Mouse (Mus musculus): ENCODE measurements at regions not wholly inside any gene's neighbourhood (a gene's known extent, or its start where the extent isn't known, plus 50 kb on each side); places are given as distances from the start of the nearest gene placed in this dataset.
A peak's percentile ranks its signal among the peaks of the same experiment; 100 is the strongest.

GRCm38 (mm10) chr3:38820787-38821186 is 66.0 kb upstream of the Fat4 start:
- peak; percentile 32 for DNase-seq (ENCODE audit: low spot score)
- Histone ChIP-seq H3K4me3 (ENCODE audit: low read depth, low read length) (no peak overlapping the region), H3K4me1 (replicated peaks; ENCODE audit: control insufficient read depth, insufficient read depth, low read length) (no peaks in the 10 kb centered on the region), H3K9ac (ENCODE audit: low read depth, low read length) (no peak overlapping the region), H3K27me3 (ENCODE audit: control insufficient read depth, insufficient read depth, low read length) (no peaks in the 10 kb centered on the region), H3K27ac (ENCODE audit: low read depth, low read length) (no peak overlapping the region), H3K36me3 (ENCODE audit: control insufficient read depth, insufficient read depth, low read length) (no peaks in the 10 kb centered on the region), H3K9me3 (ENCODE audit: control insufficient read depth, low read length) (no peaks in the 10 kb centered on the region), H3K4me2 (replicated peaks; ENCODE audit: low read depth, low read length) (no peak overlapping the region)
- peak; percentile 47; the same call in 1 of the 2 replicates for ATAC-seq (ENCODE audit: low FRiP score)
- 41% methylated on average over 9 of the region's 9 CpGs for WGBS

GRCm38 (mm10) chr3:38820315-38820714 is 66.4 kb upstream of the Fat4 start:
- WGBS: 88% methylated on average over 7 of the region's 7 CpGs
- Histone ChIP-seq H3K4me3 (ENCODE audit: low read depth, low read length) (no peak overlapping the region), H3K36me3 (ENCODE audit: control insufficient read depth, insufficient read depth, low read length) (no peaks in the 10 kb centered on the region), H3K9me3 (ENCODE audit: control insufficient read depth, low read length) (no peaks in the 10 kb centered on the region), H3K4me2 (replicated peaks; ENCODE audit: low read depth, low read length) (no peak overlapping the region), H3K27ac (ENCODE audit: low read depth, low read length) (no peak overlapping the region), H3K9ac (ENCODE audit: low read depth, low read length) (no peak overlapping the region), H3K4me1 (replicated peaks; ENCODE audit: control insufficient read depth, insufficient read depth, low read length) (no peaks in the 10 kb centered on the region), H3K27me3 (ENCODE audit: control insufficient read depth, insufficient read depth, low read length) (no peaks in the 10 kb centered on the region)
- ATAC-seq (ENCODE audit: low FRiP score) (no peak), DNase-seq (ENCODE audit: low spot score) (no peak)

DNA sequence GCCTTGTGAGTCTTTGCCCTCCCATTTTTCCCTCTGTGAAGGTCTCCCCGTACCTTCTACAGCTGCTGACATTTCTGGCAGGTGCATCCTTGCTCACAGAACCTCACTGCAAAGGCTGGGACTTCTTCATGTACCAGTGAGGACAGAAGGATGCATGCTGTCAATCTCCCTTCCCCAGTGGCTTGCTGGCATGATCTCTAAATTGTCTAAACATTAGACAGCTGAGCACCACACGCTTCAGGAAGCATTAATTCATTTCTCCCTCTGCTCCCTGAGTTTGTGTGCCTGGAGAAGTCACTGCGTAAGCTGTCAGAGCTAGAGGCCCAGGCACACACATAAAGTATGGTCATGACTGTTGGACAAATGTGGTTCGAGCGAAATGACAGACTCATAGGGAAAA is 69.1 kb upstream of the Fat4 start:
- no peak; the same call in 1 of the 2 replicates for ATAC-seq (ENCODE audit: low FRiP score)
- H3K27ac ChIP-seq (ENCODE audit: low read depth, low read length): no peak overlapping the region
- H3K4me1 ChIP-seq (replicated peaks; ENCODE audit: control insufficient read depth, insufficient read depth, low read length): no peaks in the 10 kb centered on the region
- H3K4me2 ChIP-seq (replicated peaks; ENCODE audit: low read depth, low read length): no peak overlapping the region
- no peak for DNase-seq (ENCODE audit: low spot score)
- 86% methylated on average over 5 of the region's 5 CpGs for WGBS
- H3K36me3 ChIP-seq (ENCODE audit: control insufficient read depth, insufficient read depth, low read length): no peaks in the 10 kb centered on the region
- H3K9me3 ChIP-seq (ENCODE audit: control insufficient read depth, low read length): no peaks in the 10 kb centered on the region
- H3K27me3 ChIP-seq (ENCODE audit: control insufficient read depth, insufficient read depth, low read length): no peaks in the 10 kb centered on the region
- H3K9ac ChIP-seq (ENCODE audit: low read depth, low read length): no peak overlapping the region
- no peak overlapping the region for H3K4me3 ChIP-seq (ENCODE audit: low read depth, low read length)

DNA sequence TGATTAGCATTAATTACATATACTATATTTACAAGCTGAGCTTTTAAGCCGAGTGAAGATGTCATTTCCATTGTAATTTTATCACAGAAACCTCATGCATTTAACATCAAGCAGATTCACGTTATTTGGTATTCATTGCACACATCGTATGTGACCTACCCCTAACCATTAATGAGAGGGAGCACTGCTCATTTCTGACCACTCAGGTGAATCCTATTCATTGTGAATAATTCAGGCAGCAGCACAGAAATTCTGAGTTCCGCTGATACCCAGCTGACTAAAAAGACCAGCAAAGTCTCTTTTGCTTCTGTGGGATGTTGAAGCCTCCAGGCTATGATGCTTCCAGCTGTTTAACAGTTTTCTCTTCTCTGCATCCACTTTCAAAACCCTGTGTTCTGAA is 74.3 kb upstream of the Fat4 start:
- no peaks in the 10 kb centered on the region for H3K4me1 ChIP-seq (replicated peaks; ENCODE audit: control insufficient read depth, insufficient read depth, low read length)
- H3K27me3 ChIP-seq (ENCODE audit: control insufficient read depth, insufficient read depth, low read length): no peaks in the 10 kb centered on the region
- H3K4me2 ChIP-seq (replicated peaks; ENCODE audit: low read depth, low read length): no peak overlapping the region
- H3K4me3 ChIP-seq (ENCODE audit: low read depth, low read length): no peak overlapping the region
- ATAC-seq (ENCODE audit: low FRiP score) (peak; percentile 49; the same call in 1 of the 2 replicates), DNase-seq (ENCODE audit: low spot score) (no peak)
- H3K9me3 ChIP-seq (ENCODE audit: control insufficient read depth, low read length): no peaks in the 10 kb centered on the region
- H3K27ac ChIP-seq (ENCODE audit: low read depth, low read length): no peak overlapping the region
- H3K9ac ChIP-seq (ENCODE audit: low read depth, low read length): no peak overlapping the region
- 58% methylated on average over 4 of the region's 4 CpGs for WGBS
- no peaks in the 10 kb centered on the region for H3K36me3 ChIP-seq (ENCODE audit: control insufficient read depth, insufficient read depth, low read length)

DNA sequence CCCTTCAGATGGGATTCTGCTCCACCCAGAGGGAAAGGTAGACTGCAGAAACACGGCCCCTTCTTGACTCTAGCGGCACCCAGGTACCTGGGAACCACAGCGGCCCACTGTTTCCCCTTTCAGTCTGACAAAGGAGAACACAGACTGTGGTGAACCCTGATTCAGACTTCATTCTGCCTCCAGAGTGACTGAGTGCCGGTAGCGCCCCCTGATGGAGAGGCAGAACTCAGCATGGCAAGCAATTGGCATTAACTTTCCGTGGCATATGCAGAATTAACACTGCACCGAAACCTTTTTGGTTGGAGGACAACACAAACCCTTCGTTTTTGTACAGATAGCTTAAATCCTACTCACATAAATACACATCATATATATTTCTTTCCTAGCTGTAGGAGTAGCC is 75.1 kb upstream of the Fat4 start:
- no peaks in the 10 kb centered on the region for H3K9me3 ChIP-seq (ENCODE audit: control insufficient read depth, low read length)
- H3K27me3 ChIP-seq (ENCODE audit: control insufficient read depth, insufficient read depth, low read length): no peaks in the 10 kb centered on the region
- H3K4me2 ChIP-seq (replicated peaks; ENCODE audit: low read depth, low read length): no peak overlapping the region
- H3K4me3 ChIP-seq (ENCODE audit: low read depth, low read length): no peak overlapping the region
- no peaks in the 10 kb centered on the region for H3K36me3 ChIP-seq (ENCODE audit: control insufficient read depth, insufficient read depth, low read length)
- ATAC-seq (ENCODE audit: low FRiP score) (no peak), DNase-seq (ENCODE audit: low spot score) (no peak)
- H3K4me1 ChIP-seq (replicated peaks; ENCODE audit: control insufficient read depth, insufficient read depth, low read length): no peaks in the 10 kb centered on the region
- no peak overlapping the region for H3K9ac ChIP-seq (ENCODE audit: low read depth, low read length)
- H3K27ac ChIP-seq (ENCODE audit: low read depth, low read length): no peak overlapping the region
- 88% methylated on average over 8 of the region's 8 CpGs for WGBS

DNA sequence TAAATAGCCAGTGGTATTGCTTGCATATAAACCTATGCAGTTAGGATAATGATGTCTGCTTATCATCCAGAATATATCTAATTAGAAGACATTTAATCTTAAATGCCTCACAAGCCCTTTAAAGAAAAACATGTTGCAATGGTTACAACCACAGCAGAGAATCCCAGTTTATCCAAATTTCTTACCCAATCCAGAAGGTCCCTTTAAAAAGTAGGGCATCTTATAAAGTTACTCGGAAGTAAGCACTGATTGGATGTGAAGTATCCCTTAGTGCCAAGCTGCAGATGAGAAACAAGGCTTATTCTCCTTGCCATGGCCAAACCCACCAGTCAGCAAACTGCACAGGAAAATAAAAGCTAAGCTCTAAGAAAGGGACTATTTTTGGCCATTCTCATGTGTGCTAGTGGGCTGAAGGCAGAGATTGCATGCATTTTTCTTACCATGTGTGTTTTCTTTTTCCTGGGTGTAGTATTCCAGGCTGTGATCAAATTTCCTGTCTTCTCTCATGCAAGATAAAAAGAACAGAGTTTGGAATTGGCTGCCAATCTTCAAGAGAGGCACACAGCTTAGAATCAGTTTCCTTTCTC is 80.2 kb upstream of the Fat4 start:
- 91% methylated on average over 1 of the region's 1 CpGs for WGBS
- Histone ChIP-seq H3K4me2 (replicated peaks; ENCODE audit: low read depth, low read length) (no peak overlapping the region), H3K9ac (ENCODE audit: low read depth, low read length) (no peak overlapping the region), H3K9me3 (ENCODE audit: control insufficient read depth, low read length) (no peaks in the 10 kb centered on the region), H3K27ac (ENCODE audit: low read depth, low read length) (no peak overlapping the region), H3K27me3 (ENCODE audit: control insufficient read depth, insufficient read depth, low read length) (no peaks in the 10 kb centered on the region), H3K4me1 (replicated peaks; ENCODE audit: control insufficient read depth, insufficient read depth, low read length) (no peaks in the 10 kb centered on the region), H3K36me3 (ENCODE audit: control insufficient read depth, insufficient read depth, low read length) (no peaks in the 10 kb centered on the region), H3K4me3 (ENCODE audit: low read depth, low read length) (no peak overlapping the region)
- DNase-seq (ENCODE audit: low spot score) (no peak), ATAC-seq (ENCODE audit: low FRiP score) (no peak)

DNA sequence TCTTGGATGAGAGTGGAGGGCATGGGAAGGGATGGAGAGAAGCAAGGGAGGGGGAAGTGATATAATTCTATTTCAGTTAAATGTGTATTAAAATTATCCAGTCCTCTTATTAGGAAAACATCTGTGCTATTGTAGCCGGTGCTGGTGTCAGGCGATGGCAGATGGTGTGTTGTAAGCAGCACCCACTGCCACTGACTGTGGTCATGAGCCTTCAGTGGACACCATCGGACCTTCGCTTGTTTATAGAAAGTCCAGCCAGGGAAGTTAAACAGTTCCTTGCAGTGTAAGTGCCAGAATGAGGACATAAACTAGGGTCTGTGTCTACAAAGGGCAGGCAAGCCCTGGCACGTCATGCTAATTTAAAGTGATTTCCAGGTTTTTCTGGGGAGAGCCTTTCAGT is 80.7 kb upstream of the Fat4 start:
- Histone ChIP-seq H3K36me3 (ENCODE audit: control insufficient read depth, insufficient read depth, low read length) (no peaks in the 10 kb centered on the region), H3K9ac (ENCODE audit: low read depth, low read length) (no peak overlapping the region), H3K9me3 (ENCODE audit: control insufficient read depth, low read length) (no peaks in the 10 kb centered on the region), H3K27me3 (ENCODE audit: control insufficient read depth, insufficient read depth, low read length) (no peaks in the 10 kb centered on the region), H3K4me3 (ENCODE audit: low read depth, low read length) (no peak overlapping the region), H3K4me1 (replicated peaks; ENCODE audit: control insufficient read depth, insufficient read depth, low read length) (no peaks in the 10 kb centered on the region), H3K27ac (ENCODE audit: low read depth, low read length) (no peak overlapping the region), H3K4me2 (replicated peaks; ENCODE audit: low read depth, low read length) (no peak overlapping the region)
- DNase-seq (ENCODE audit: low spot score): no peak
- 76% methylated on average over 5 of the region's 5 CpGs for WGBS
- ATAC-seq (ENCODE audit: low FRiP score): no peak

GRCm38 (mm10) chr3:38795646-38796301 is 91.0 kb upstream of the Fat4 start:
- ATAC-seq (ENCODE audit: low FRiP score): no peak
- Histone ChIP-seq H3K9me3 (ENCODE audit: control insufficient read depth, low read length) (no peaks in the 10 kb centered on the region), H3K9ac (ENCODE audit: low read depth, low read length) (no peak overlapping the region), H3K36me3 (ENCODE audit: control insufficient read depth, insufficient read depth, low read length) (no peaks in the 10 kb centered on the region), H3K27ac (ENCODE audit: low read depth, low read length) (no peak overlapping the region), H3K4me2 (replicated peaks; ENCODE audit: low read depth, low read length) (no peak overlapping the region), H3K4me3 (ENCODE audit: low read depth, low read length) (no peak overlapping the region), H3K27me3 (ENCODE audit: control insufficient read depth, insufficient read depth, low read length) (no peaks in the 10 kb centered on the region), H3K4me1 (replicated peaks; ENCODE audit: control insufficient read depth, insufficient read depth, low read length) (no peaks in the 10 kb centered on the region)
- 80% methylated on average over 11 of the region's 11 CpGs for WGBS
- DNase-seq (ENCODE audit: low spot score): no peak

- Histone ChIP-seq H3K27ac (ENCODE audit: low read depth, low read length) (no peak overlapping the region), H3K27me3 (ENCODE audit: control insufficient read depth, insufficient read depth, low read length) (no peaks in the 10 kb centered on the region), H3K9ac (ENCODE audit: low read depth, low read length) (no peak overlapping the region), H3K4me2 (replicated peaks; ENCODE audit: low read depth, low read length) (no peak overlapping the region), H3K36me3 (ENCODE audit: control insufficient read depth, insufficient read depth, low read length) (no peaks in the 10 kb centered on the region), H3K4me1 (replicated peaks; ENCODE audit: control insufficient read depth, insufficient read depth, low read length) (no peaks in the 10 kb centered on the region), H3K4me3 (ENCODE audit: low read depth, low read length) (no peak overlapping the region), H3K9me3 (ENCODE audit: control insufficient read depth, low read length) (no peaks in the 10 kb centered on the region)
- 87% methylated on average over 3 of the region's 3 CpGs for WGBS
- no peak for ATAC-seq (ENCODE audit: low FRiP score)
- no peak for DNase-seq (ENCODE audit: low spot score)
These were observed 93.5 kb upstream of the Fat4 start for GRCm38 (mm10) chr3:38793221-38793620.

Data from hindbrain, embryonic 11.5 days (tissue).